Mouse (Mus musculus) bone marrow, adult 2 months (tissue): ENCODE measurements at regions not wholly inside any gene's neighbourhood (a gene's known extent, or its start where the extent isn't known, plus 50 kb on each side); places are given as distances from the start of the nearest gene placed in this dataset.

ENCODE experiments used
- CTCF ChIP-seq: fragments of 200-500 bp; IDR thresholded peaks from 2 replicates; pipeline ENCODE4 v1.5.1; 2011; ENCODE audit warnings: low read length, control low read depth; ENCODE audit not compliant: control insufficient read depth, insufficient read depth
- POLR2A ChIP-seq: fragments of 200-500 bp; IDR thresholded peaks from 2 replicates; pipeline ENCODE4 v1.6.1; 2011; ENCODE audit warnings: low read depth, mild to moderate bottlenecking, control low read depth, low read length, borderline replicate concordance; ENCODE audit not compliant: control insufficient read depth

- no peak for TF ChIP-seq CTCF
- no peak for TF ChIP-seq POLR2A
Measured at GRCm38 (mm10) chr3:105200735-105201134, 134.1 kb downstream of the 4930564D02Rik start.
